Comparison of ENCODE assay signal across 9 mouse cellular contexts in genomic region chr4:134880041-134880440, GRCm38 (mm10). TPM values are rescaled to one million over a fixed set of nuclear protein-coding genes. Genes with fewer than 3 reads are reported as not detected.
DNase-seq lines count a peak whose midpoint lies in the region; ATAC-seq lines count a peak whose summit lies in the region.
"Had no signal": no experiment of that assay in that cellular context is flagged by ENCODE, and none has a peak within 500 bp of the region (broad histone marks: within the 10 kb centered on the region; RNA-seq: fewer than 3 reads in every experiment).

No protein-coding gene starts in this region.

- no peaks in the 10 kb centered on the region for H3K9me3 ChIP-seq in forebrain, embryonic 11.5 days (ENCODE audit: control insufficient read depth, low read length)
- H3K9me3 ChIP-seq in midbrain, embryonic 16.5 days (replicated peaks; ENCODE audit: control insufficient read depth, low read length, poor library complexity, severe bottlenecking): no peaks in the 10 kb centered on the region

- H3K36me3 ChIP-seq in forebrain, embryonic 11.5 days (ENCODE audit: control insufficient read depth, insufficient read depth, low read length): no peaks in the 10 kb centered on the region
- H3K36me3 ChIP-seq in midbrain, embryonic 16.5 days (ENCODE audit: control insufficient read depth, insufficient read depth, low read length): no peaks in the 10 kb centered on the region

- H3K27me3 ChIP-seq in forebrain, embryonic 11.5 days (ENCODE audit: control insufficient read depth, insufficient read depth, low read length): no peaks in the 10 kb centered on the region
- H3K27me3 ChIP-seq in midbrain, embryonic 16.5 days (ENCODE audit: control insufficient read depth, insufficient read depth, low read depth, low read length): no peaks in the 10 kb centered on the region

- peak overlapping the region; percentile 32 for H3K4me3 ChIP-seq in forebrain, embryonic 11.5 days (ENCODE audit: low read depth, low read length)
- H3K4me3 ChIP-seq in midbrain, embryonic 16.5 days (ENCODE audit: low read depth, low read length): peak overlapping the region; percentile 31; the same call in 1 of the 2 replicates

- intact Hi-C loops in left cerebral cortex, postnatal 36 days (cut with DNase I): no loop called here

- 29% methylated on average over 6 of the region's 6 CpGs for WGBS in forebrain, embryonic 11.5 days
- 36% methylated on average over 6 of the region's 6 CpGs for WGBS in midbrain, embryonic 16.5 days

- peak; percentile 17 to 33 for DNase-seq in cerebellum, adult 18-20 months
- DNase-seq in cerebellum, adult 11 months: no peak
- DNase-seq in CD4-positive helper T cell, adult 2 months (ENCODE audit: low read depth, low spot score): peak; percentile 44
- DNase-seq in forebrain, embryonic 11.5 days (ENCODE audit: low spot score): no peak
- DNase-seq in kidney, postnatal 10 days: peak; percentile 51
- DNase-seq in left cerebral cortex, postnatal 36 days (ENCODE audit: low spot score in 2 of 2): no peak
- DNase-seq in left cerebral cortex, adult 9 months (ENCODE audit: low spot score in 2 of 2): no peak

- peak overlapping the region; percentile 14 for H3K9ac ChIP-seq in forebrain, embryonic 11.5 days (ENCODE audit: low read length)
- no peak overlapping the region for H3K9ac ChIP-seq in midbrain, embryonic 16.5 days (ENCODE audit: low read depth, low read length)

- no peak overlapping the region for H3K27ac ChIP-seq in forebrain, embryonic 11.5 days (ENCODE audit: low read depth, low read length)
- H3K27ac ChIP-seq in midbrain, embryonic 16.5 days (ENCODE audit: low read length): no peak overlapping the region

- H3K4me2 ChIP-seq in forebrain, embryonic 11.5 days (ENCODE audit: low read depth, low read length, severe bottlenecking): peak overlapping the region; percentile 47; the same call in 1 of the 2 replicates
- H3K4me2 ChIP-seq in midbrain, embryonic 16.5 days (ENCODE audit: low read length): peak overlapping the region; percentile 63

- H3K4me1 ChIP-seq in forebrain, embryonic 11.5 days (replicated peaks; ENCODE audit: control insufficient read depth, insufficient read depth, low read length): 0 out of 2 replicates have a peak, but pooled peaks cover 2% of the 10 kb centered on the region
- peaks cover 8% of the 10 kb centered on the region for H3K4me1 ChIP-seq in midbrain, embryonic 16.5 days (ENCODE audit: control insufficient read depth, insufficient read depth, low read length)

- ATAC-seq in forebrain, embryonic 11.5 days (replicated peaks; ENCODE audit: low FRiP score): no peak
- no peak for ATAC-seq in midbrain, embryonic 16.5 days

RNA-seq across cellular contexts. Expression of gene Rhd, which starts 15.7 kb away (rescaled TPM):
- polyA plus RNA-seq in forebrain, embryonic 11.5 days (2014; fragmentation: Nextera tagmentation; extraction: Ambion mirVana): 15.9 and 21.6 TPM in 2 replicates
- polyA plus RNA-seq in midbrain, embryonic 16.5 days (2015; fragmentation: Nextera tagmentation; extraction: Ambion mirVana): 1.3 and 1.4 TPM in 2 replicates
- total RNA-seq in left cerebral cortex, postnatal 36 days (2021): not detected
- polyA plus RNA-seq: large intestine, adult 2 months had no signal

RNA-seq across cellular contexts. Expression of gene Maco1, which starts 26.9 kb away (rescaled TPM):
- polyA plus RNA-seq in forebrain, embryonic 11.5 days (2014; fragmentation: Nextera tagmentation; extraction: Ambion mirVana): 43.2 and 47.5 TPM in 2 replicates
- polyA plus RNA-seq in midbrain, embryonic 16.5 days (2015; fragmentation: Nextera tagmentation; extraction: Ambion mirVana): 91.3 and 101 TPM in 2 replicates
- 10 to 100 TPM; 49.7 to 56.6 TPM for total RNA-seq in left cerebral cortex, postnatal 36 days (2021)

RNA-seq across cellular contexts. Expression of gene Tmem50a, which starts 34.8 kb away (rescaled TPM):
- 114 and 117 TPM in 2 replicates for polyA plus RNA-seq in forebrain, embryonic 11.5 days (2014; fragmentation: Nextera tagmentation; extraction: Ambion mirVana)
- 237 and 253 TPM in 2 replicates for polyA plus RNA-seq in midbrain, embryonic 16.5 days (2015; fragmentation: Nextera tagmentation; extraction: Ambion mirVana)
- total RNA-seq in left cerebral cortex, postnatal 36 days (2021): 100 to 1,000 TPM; 116 to 138 TPM

RNA-seq across cellular contexts. Expression of gene Rsrp1, which starts 43.4 kb away (rescaled TPM):
- polyA plus RNA-seq in forebrain, embryonic 11.5 days (2014; fragmentation: Nextera tagmentation; extraction: Ambion mirVana): 332 and 356 TPM in 2 replicates
- 576 and 581 TPM in 2 replicates for polyA plus RNA-seq in midbrain, embryonic 16.5 days (2015; fragmentation: Nextera tagmentation; extraction: Ambion mirVana)
- total RNA-seq in left cerebral cortex, postnatal 36 days (2021): 100 to 1,000 TPM; 258 to 266 TPM

RNA-seq across cellular contexts. Expression of gene Syf2, which starts 50.7 kb away (rescaled TPM):
- 59.0 and 66.7 TPM in 2 replicates for polyA plus RNA-seq in forebrain, embryonic 11.5 days (2014; fragmentation: Nextera tagmentation; extraction: Ambion mirVana)
- 61.9 and 64.7 TPM in 2 replicates for polyA plus RNA-seq in midbrain, embryonic 16.5 days (2015; fragmentation: Nextera tagmentation; extraction: Ambion mirVana)
- 10 to 100 TPM; 49.9 to 59.3 TPM for total RNA-seq in left cerebral cortex, postnatal 36 days (2021)

Comparison
In these comparisons a context has a peak if more than half of its experiments do, and no peak if none do; other contexts are left out.
1. DNase-seq: peak in cerebellum, adult 18-20 months (2 of 2), CD4-positive helper T cell, adult 2 months (single experiment) and kidney, postnatal 10 days (single experiment); none in cerebellum, adult 11 months (single experiment), forebrain, embryonic 11.5 days (single experiment), left cerebral cortex, postnatal 36 days (0 of 2) and left cerebral cortex, adult 9 months (0 of 2).